Mouse (Mus musculus) neural tube, embryonic 15.5 days (tissue): ENCODE results near the gene Ddx43. TPM values are rescaled to one million over a fixed set of nuclear protein-coding genes. Genes with fewer than 3 reads are reported as not detected.

Experiments used
- ATAC-seq: fragments of 200-750 bp; cut with Nextera tagmentation; 2 replicates; pipeline ENCODE4 v1.8.0; 2017; ENCODE audit warnings: mild to moderate bottlenecking, moderate TSS enrichment, moderate library complexity; ENCODE audit not compliant: low FRiP score
- H3K27ac ChIP-seq: fragments of 300-500 bp; sonication (generic); replicated peaks from 2 replicates; pipeline ENCODE4 v1.5.1; 2015; ENCODE audit warnings: mild to moderate bottlenecking, inconsistent platforms
- H3K27me3 ChIP-seq: fragments of 300-500 bp; sonication (generic); replicated peaks from 2 replicates; pipeline ENCODE4 v1.6.1; 2015; ENCODE audit warnings: inconsistent platforms
- H3K36me3 ChIP-seq: fragments of 300-500 bp; sonication (generic); 2 replicates; pipeline ENCODE4 v1.6.1; 2015; ENCODE audit warnings: inconsistent platforms
- H3K4me1 ChIP-seq: fragments of 300-500 bp; sonication (generic); 2 replicates; pipeline ENCODE4 v1.6.1; 2015; ENCODE audit warnings: inconsistent platforms
- H3K4me2 ChIP-seq: fragments of 300-500 bp; sonication (generic); 2 replicates; pipeline ENCODE4 v1.6.1; 2015; ENCODE audit warnings: inconsistent platforms, mild to moderate bottlenecking, moderate library complexity
- H3K4me3 ChIP-seq: fragments of 300-500 bp; sonication (generic); replicated peaks from 2 replicates; pipeline ENCODE4 v1.5.1; 2015; ENCODE audit warnings: mild to moderate bottlenecking, inconsistent platforms
- H3K9ac ChIP-seq: fragments of 300-500 bp; sonication (generic); replicated peaks from 2 replicates; pipeline ENCODE4 v1.6.1; 2015; ENCODE audit warnings: mild to moderate bottlenecking, inconsistent platforms
- H3K9me3 ChIP-seq: fragments of 300-500 bp; sonication (generic); replicated peaks from 2 replicates; pipeline ENCODE4 v1.6.1; 2016; ENCODE audit warnings: inconsistent platforms
- WGBS: fragments of 180-500 bp; shearing (Covaris S2); methylation state at CpG from one replicate; pipeline ENCODE4 v1.1.7; 2015; ENCODE audit warnings: mixed read lengths; 5-methylcytosine and 5-hydroxymethylcytosine counted together
- polyA plus RNA-seq: library from polyadenylated mRNA; unstranded; fragments of >200 nt; fragmentation: Nextera tagmentation; extraction: Ambion mirVana; gene quantifications from 2 replicates; pipeline ENCODE4 v1.2.1, GENCODE M21; 2015

Gene Ddx43
- polyA plus RNA-seq, 1 experiment from 2014 or later, result 0.65 TPM

- Histone ChIP-seq H3K27ac (no peak overlapping the region), H3K9me3 (no peaks in the 10 kb centered on the region), H3K4me3 (no peak overlapping the region), H3K27me3 (peaks cover 14% of the 10 kb centered on the region), H3K4me2 (no peak overlapping the region), H3K9ac (no peak overlapping the region), H3K4me1 (peaks cover 11% of the 10 kb centered on the region), H3K36me3 (peaks cover 34% of the 10 kb centered on the region)
- ATAC-seq, result no peak
- WGBS, result 78% methylated on average over 5 of the region's 5 CpGs
Observed at GRCm38 (mm10) chr9:78450404-78450803, 54.8 kb downstream of the Ddx43 start.

GRCm38 (mm10) chr9:78451382-78451781 is 55.8 kb downstream of the Ddx43 start:
- Histone ChIP-seq H3K36me3 (peaks cover 34% of the 10 kb centered on the region), H3K4me1 (peaks cover 11% of the 10 kb centered on the region), H3K9me3 (no peaks in the 10 kb centered on the region), H3K9ac (no peak overlapping the region), H3K4me3 (no peak overlapping the region), H3K27me3 (peaks cover 5% of the 10 kb centered on the region), H3K4me2 (no peak overlapping the region), H3K27ac (no peak overlapping the region)
- no peak for ATAC-seq
- WGBS, result 85% methylated on average over 4 of the region's 4 CpGs

- no peaks in the 10 kb centered on the region for H3K9me3 ChIP-seq
- no peak overlapping the region for H3K27ac ChIP-seq
- no peaks in the 10 kb centered on the region for H3K27me3 ChIP-seq
- H3K36me3 ChIP-seq, result peaks cover 57% of the 10 kb centered on the region
- H3K4me2 ChIP-seq, result no peak overlapping the region
- no peak overlapping the region for H3K9ac ChIP-seq
- no peak for ATAC-seq
- no peak overlapping the region for H3K4me3 ChIP-seq
- no peaks in the 10 kb centered on the region for H3K4me1 ChIP-seq
- WGBS, result 87% methylated on average over 8 of the region's 8 CpGs
Observed at GRCm38 (mm10) chr9:78457026-78457425, 61.4 kb downstream of the Ddx43 start.

GRCm38 (mm10) chr9:78463337-78463736 is 67.8 kb downstream of the Ddx43 start:
- Histone ChIP-seq H3K27ac (no peak overlapping the region), H3K36me3 (peaks cover 65% of the 10 kb centered on the region), H3K4me2 (no peak overlapping the region), H3K27me3 (no peaks in the 10 kb centered on the region), H3K9me3 (no peaks in the 10 kb centered on the region), H3K4me1 (no peaks in the 10 kb centered on the region), H3K4me3 (no peak overlapping the region), H3K9ac (no peak overlapping the region)
- ATAC-seq, result no peak
- WGBS, result 97% methylated on average over 4 of the region's 4 CpGs

- ATAC-seq, result no peak
- Histone ChIP-seq H3K27ac (no peak overlapping the region), H3K4me3 (no peak overlapping the region), H3K4me1 (no peaks in the 10 kb centered on the region), H3K4me2 (no peak overlapping the region), H3K9ac (no peak overlapping the region), H3K36me3 (peaks cover 66% of the 10 kb centered on the region), H3K9me3 (no peaks in the 10 kb centered on the region), H3K27me3 (no peaks in the 10 kb centered on the region)
- 93% methylated on average over 3 of the region's 3 CpGs for WGBS
Observed at GRCm38 (mm10) chr9:78465725-78466124, 70.1 kb downstream of the Ddx43 start.

Other genes starting within 250 kb of the Ddx43 start
- gene Gsta4, start 213.0 kb upstream of the Ddx43 start, polyA plus RNA-seq, result 38.4 and 40.5 TPM in 2 replicates
- gene Gsta1, start 165.1 kb upstream of the Ddx43 start, polyA plus RNA-seq, result 0.22 TPM in 1 of 2 replicates, not detected in the other
- gene Gm3776, start 138.6 kb upstream of the Ddx43 start, polyA plus RNA-seq, result not detected in 2 replicates
- not detected in 2 replicates for gene Gm10639, start 105.9 kb upstream of the Ddx43 start, polyA plus RNA-seq
- gene Omt2a, start 81.0 kb upstream of the Ddx43 start, polyA plus RNA-seq, result not detected in 2 replicates
- not detected in 2 replicates for gene Omt2b, start 68.2 kb upstream of the Ddx43 start, polyA plus RNA-seq
- 0.82 TPM in 1 of 2 replicates, not detected in the other for gene Gsta2, start 40.0 kb upstream of the Ddx43 start, polyA plus RNA-seq
- 3.6 and 4.4 TPM in 2 replicates for gene Dppa5a, start 27.6 kb upstream of the Ddx43 start, polyA plus RNA-seq
- 3.8 and 4.4 TPM in 2 replicates for gene Ooep, start 17.1 kb upstream of the Ddx43 start, polyA plus RNA-seq
- 0.86 and 1.4 TPM in 2 replicates for gene Cgas, start 47.5 kb downstream of the Ddx43 start, polyA plus RNA-seq
- 30.0 and 30.1 TPM in 2 replicates for gene Mto1, start 52.4 kb downstream of the Ddx43 start, polyA plus RNA-seq
- 2.6 and 3.0 TPM in 2 replicates for gene Gm17324, start 53.0 kb downstream of the Ddx43 start, polyA plus RNA-seq
- 2,707 and 3,339 TPM in 2 replicates for gene Eef1a1, start 93.4 kb downstream of the Ddx43 start, polyA plus RNA-seq
- gene Slc17a5, start 192.3 kb downstream of the Ddx43 start, polyA plus RNA-seq, result 15.2 and 17.0 TPM in 2 replicates
- 1.2 and 3.0 TPM in 2 replicates for gene Cd109, start 219.8 kb downstream of the Ddx43 start, polyA plus RNA-seq